Comparison of ENCODE assay signal across 26 mouse cellular contexts in genomic region chr11:76154861-76155260, GRCm38 (mm10). TPM values are rescaled to one million over a fixed set of nuclear protein-coding genes. Genes with fewer than 3 reads are reported as not detected.
DNase-seq lines count a peak whose midpoint lies in the region; ATAC-seq and TF ChIP-seq lines count a peak whose summit lies in the region.
"Had no signal": no experiment of that assay in that cellular context is flagged by ENCODE, and none has a peak within 500 bp of the region (broad histone marks: within the 10 kb centered on the region; RNA-seq: fewer than 3 reads in every experiment).

No protein-coding gene starts in this region.

- no peaks in the 10 kb centered on the region for H3K79me2 ChIP-seq in MEL (ENCODE audit: control insufficient read depth, insufficient read depth, low read length, poor library complexity)

- peaks cover 0 to 20% of the 10 kb centered on the region in 2 experiments; a peak in 2 of 4 replicates for H3K36me3 ChIP-seq in MEL (ENCODE audit: control insufficient read depth in 1 of 2, insufficient read depth in 2 of 2, low read length in 2 of 2)
- peaks cover 21% of the 10 kb centered on the region; the same call in 1 of the 2 replicates for H3K36me3 ChIP-seq in midbrain, embryonic 15.5 days (replicated peaks)

- intact Hi-C loops in left cerebral cortex, postnatal 25 days (cut with DNase I) = no loop called here

- TF ChIP-seq RAD21 in MEL (IDR thresholded peaks at IDR 0.05; ENCODE audit: low read depth, low read length) = no peak

- H3K4me2 ChIP-seq in midbrain, embryonic 15.5 days = no peak overlapping the region
- H3K4me2 ChIP-seq: embryonic facial prominence, embryonic 13.5 days; heart, embryonic 13.5 days; hindbrain, embryonic 15.5 days had no signal

- H3K4me1 ChIP-seq in MEL (ENCODE audit: control insufficient read depth in 1 of 2, insufficient read depth in 2 of 2, low read length in 2 of 2) = peaks cover 8 to 10% of the 10 kb centered on the region in 2 experiments
- peaks cover 32% of the 10 kb centered on the region for H3K4me1 ChIP-seq in embryonic fibroblast, embryonic 13.5 days (ENCODE audit: control insufficient read depth, insufficient read depth, low read length)
- H3K4me1 ChIP-seq in midbrain, embryonic 15.5 days = no peaks in the 10 kb centered on the region
- H3K4me1 ChIP-seq: heart, embryonic 13.5 days; hindbrain, embryonic 15.5 days had no signal

- DNase-seq in 3134 (ENCODE audit: extremely low read depth, insufficient read length, low spot score) = peak; percentile 31
- DNase-seq in MEL (ENCODE audit: low read depth, low spot score) = no peak
- DNase-seq in left cerebral cortex, postnatal 25 days (ENCODE audit: low spot score in 2 of 2) = no peak
- DNase-seq: adrenal gland, adult 8-10 months; adrenal gland, postnatal 25 days; cerebellum, adult 11-12 months; cerebellum, adult 8-10 months; cerebellum, postnatal 10 days; cerebellum, postnatal 36 days; embryo, embryonic 11 days; gastrocnemius, postnatal 10 days; gastrocnemius, postnatal 36 days; heart, adult 2 months; heart, postnatal 14 days; heart, postnatal 4 days had no signal

- no peak overlapping the region for H3K4me3 ChIP-seq in MEL (ENCODE audit: control insufficient read depth in 1 of 2, insufficient read depth in 1 of 2, low read depth in 2 of 2, low read length in 2 of 2)
- no peak overlapping the region for H3K4me3 ChIP-seq in embryonic fibroblast, embryonic 13.5 days (ENCODE audit: insufficient read depth, low read length)
- H3K4me3 ChIP-seq in midbrain, embryonic 15.5 days = no peak overlapping the region
- H3K4me3 ChIP-seq: embryonic facial prominence, embryonic 10.5 days; embryonic facial prominence, embryonic 13.5 days; heart, adult 2 months; heart, embryonic 10.5 days; heart, embryonic 13.5 days; hindbrain, embryonic 15.5 days had no signal

- TF ChIP-seq CTCF in MEL (IDR thresholded peaks at IDR 0.05 in 2 of 3, conservative IDR thresholded peaks at IDR 0.05 in 1 of 3; ENCODE audit: control insufficient read depth in 1 of 3, insufficient read depth in 1 of 3, low read depth in 2 of 3, low read length in 3 of 3, poor library complexity in 1 of 3, severe bottlenecking in 1 of 3) = no peak
- no peak for TF ChIP-seq CTCF in embryonic fibroblast, embryonic 13.5 days (IDR thresholded peaks at IDR 0.05; ENCODE audit: borderline replicate concordance, insufficient read depth, low read length)

- ATAC-seq in midbrain, embryonic 15.5 days (replicated peaks) = no peak
- no peak for ATAC-seq in monocyte, adult 5-6 weeks (replicated peaks; ENCODE audit: insufficient number of reproducible peaks, low FRiP score, low TSS enrichment, poor library complexity, severe bottlenecking)
- ATAC-seq: activated CD4-positive, CD25-positive, alpha-beta regulatory T cell, adult 4 months; forebrain, embryonic 14.5 days; intestine, postnatal 0 days had no signal

- 92% methylated on average over 2 of the region's 2 CpGs for WGBS in midbrain, embryonic 15.5 days

- no peak for TF ChIP-seq EP300 in MEL (IDR thresholded peaks at IDR 0.05; ENCODE audit: low read depth in 1 of 2, low read length in 2 of 2)

- H3K27me3 ChIP-seq in MEL (ENCODE audit: control insufficient read depth in 1 of 2, insufficient read depth in 2 of 2, low read length in 2 of 2) = no peaks in the 10 kb centered on the region
- no peaks in the 10 kb centered on the region for H3K27me3 ChIP-seq in midbrain, embryonic 15.5 days (replicated peaks)
- H3K27me3 ChIP-seq: embryonic facial prominence, embryonic 13.5 days; heart, embryonic 13.5 days; hindbrain, embryonic 15.5 days had no signal

- H3K9me3 ChIP-seq in MEL (replicated peaks; ENCODE audit: insufficient read depth, low read length) = no peaks in the 10 kb centered on the region
- H3K9me3 ChIP-seq in midbrain, embryonic 15.5 days = no peaks in the 10 kb centered on the region
- H3K9me3 ChIP-seq: embryonic facial prominence, embryonic 10.5 days; embryonic facial prominence, embryonic 13.5 days; heart, embryonic 10.5 days; heart, embryonic 13.5 days; hindbrain, embryonic 15.5 days had no signal

- H3K9ac ChIP-seq in MEL (ENCODE audit: control insufficient read depth, low read depth, low read length, poor library complexity, severe bottlenecking) = no peak overlapping the region
- no peak overlapping the region for H3K9ac ChIP-seq in midbrain, embryonic 15.5 days
- H3K9ac ChIP-seq: embryonic facial prominence, embryonic 13.5 days; heart, embryonic 13.5 days; hindbrain, embryonic 15.5 days had no signal

- H3K27ac ChIP-seq in MEL (ENCODE audit: control insufficient read depth, low read depth, low read length) = peak overlapping the region; percentile 6; the same call in 1 of the 2 replicates
- peak overlapping the region; percentile 89 for H3K27ac ChIP-seq in embryonic fibroblast, embryonic 13.5 days (ENCODE audit: insufficient read depth, low read length)
- no peak overlapping the region for H3K27ac ChIP-seq in midbrain, embryonic 15.5 days
- H3K27ac ChIP-seq: embryonic facial prominence, embryonic 10.5 days; embryonic facial prominence, embryonic 13.5 days; heart, adult 2 months; heart, embryonic 10.5 days; heart, embryonic 13.5 days; hindbrain, embryonic 15.5 days had no signal

- TF ChIP-seq POLR2A in MEL (IDR thresholded peaks at IDR 0.05; ENCODE audit: control insufficient read depth in 1 of 2, insufficient read depth in 1 of 2, low read depth in 1 of 2, low read length in 2 of 2, poor library complexity in 1 of 2) = no peak
- TF ChIP-seq POLR2A in embryonic fibroblast, embryonic 13.5 days (IDR thresholded peaks at IDR 0.05; ENCODE audit: low read depth, low read length) = no peak

TF ChIP-seq in MEL, 35 proteins besides CTCF, POLR2A, EP300 and RAD21:
- no peak for TF ChIP-seq NRF1 (IDR thresholded peaks at IDR 0.05; ENCODE audit: insufficient read depth, low read depth, low read length, poor library complexity, severe bottlenecking)
- no peak for TF ChIP-seq TAL1 (IDR thresholded peaks at IDR 0.05; ENCODE audit: low read length)
- no peak for TF ChIP-seq HCFC1 (IDR thresholded peaks at IDR 0.05; ENCODE audit: low read depth, low read length)
- no peak for TF ChIP-seq BHLHE40 (IDR thresholded peaks at IDR 0.05; ENCODE audit: borderline replicate concordance, low read depth, low read length)
- no peak for TF ChIP-seq NELFE (IDR thresholded peaks at IDR 0.05; ENCODE audit: low read depth, low read length)
- no peak for TF ChIP-seq MAFK (IDR thresholded peaks at IDR 0.05; ENCODE audit: borderline replicate concordance, low read depth, low read length)
- no peak for TF ChIP-seq USF2 (IDR thresholded peaks at IDR 0.05; ENCODE audit: borderline replicate concordance in 1 of 2, insufficient read depth in 1 of 2, low read depth in 1 of 2, low read length in 2 of 2)

RNA-seq across cellular contexts. Expression of gene Vps53, which starts 24.6 kb away (rescaled TPM):
- 47.2 and 50.4 TPM in 2 replicates for total RNA-seq in MEL (2012; rRNA removed)
- polyA plus RNA-seq in MEL (2012; ENCODE audit: insufficient read depth in 1 of 2, insufficient read length in 2 of 2, low read depth in 1 of 2, low replicate concordance in 2 of 2, missing spikeins in 1 of 2) = 10 to 100 TPM in 1 of 2 experiments, not detected in 1; 38.4 TPM
- 40.1 and 40.9 TPM in 2 replicates for polyA plus RNA-seq in embryonic fibroblast, embryonic 13.5 days (2011; ENCODE audit: insufficient read length, low read depth, missing spikeins)
- 10 to 100 TPM; 78.3 to 81.6 TPM for total RNA-seq in left cerebral cortex, postnatal 25 days (2021)
- polyA plus RNA-seq in midbrain, embryonic 15.5 days (2015; fragmentation: Nextera tagmentation; extraction: Ambion mirVana) = 67.8 and 72.0 TPM in 2 replicates
- 39.4 to 43.8 TPM (median 41.9 TPM) in 3 replicates for total RNA-seq in monocyte, adult 5-6 weeks (2017)

RNA-seq across cellular contexts. Expression of gene Fam57a, which starts 24.6 kb away (rescaled TPM):
- 6.6 and 8.5 TPM in 2 replicates for total RNA-seq in MEL (2012; rRNA removed)
- 1 to 10 TPM in 1 of 2 experiments, not detected in 1; 8.8 TPM for polyA plus RNA-seq in MEL (2012; ENCODE audit: insufficient read depth in 1 of 2, insufficient read length in 2 of 2, low read depth in 1 of 2, low replicate concordance in 2 of 2, missing spikeins in 1 of 2)
- 17.5 and 20.8 TPM in 2 replicates for polyA plus RNA-seq in embryonic fibroblast, embryonic 13.5 days (2011; ENCODE audit: insufficient read length, low read depth, missing spikeins)
- total RNA-seq in left cerebral cortex, postnatal 25 days (2021) = 10 to 100 TPM; 15.1 to 16.6 TPM
- 23.9 and 27.1 TPM in 2 replicates for polyA plus RNA-seq in midbrain, embryonic 15.5 days (2015; fragmentation: Nextera tagmentation; extraction: Ambion mirVana)
- total RNA-seq in monocyte, adult 5-6 weeks (2017) = 0.85 to 1.8 TPM (median 1.4 TPM) in 3 replicates
